Mouse (Mus musculus): ENCODE measurements around the gene Rgs9bp. TPM values are rescaled to one million over a fixed set of nuclear protein-coding genes. Genes with fewer than 3 reads are reported as not detected.

The Rgs9bp gene
- polyA plus RNA-seq, 1 experiment from 2014 or later: 0.03 TPM

DNA sequence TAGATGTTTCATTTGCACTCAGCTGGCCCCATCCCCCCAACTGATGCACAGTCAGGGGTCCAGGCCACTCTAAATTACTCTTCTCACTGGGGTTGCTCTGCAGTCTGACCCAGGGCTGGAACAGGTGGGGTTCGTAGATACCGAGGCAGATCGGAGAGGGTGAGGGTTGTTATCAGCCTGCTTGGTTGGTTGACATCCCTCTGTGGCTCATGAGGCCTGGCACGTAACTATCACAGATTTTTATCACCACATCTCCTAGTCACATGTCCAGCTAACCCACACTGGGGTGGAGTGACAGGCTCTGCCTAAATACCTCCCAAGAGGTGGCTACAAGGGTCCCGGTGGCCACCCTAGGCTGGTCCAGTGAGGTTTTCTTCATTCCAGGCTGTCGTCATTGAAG is 15.7 kb upstream of the Rgs9bp start:
- no peak for ATAC-seq (ENCODE audit: low FRiP score)
- no peaks in the 10 kb centered on the region for H3K36me3 ChIP-seq (ENCODE audit: control insufficient read depth, insufficient read depth, low read length)
- no peaks in the 10 kb centered on the region for H3K4me1 ChIP-seq (replicated peaks; ENCODE audit: control insufficient read depth, insufficient read depth, low read length)
- WGBS: 91% methylated on average over 6 of the region's 6 CpGs
- no peaks in the 10 kb centered on the region for H3K27me3 ChIP-seq (ENCODE audit: control insufficient read depth, insufficient read depth, low read length)
- H3K9me3 ChIP-seq (ENCODE audit: control insufficient read depth, low read length): no peaks in the 10 kb centered on the region
- H3K27ac ChIP-seq (ENCODE audit: low read depth, low read length): no peak overlapping the region
- no peak overlapping the region for H3K4me2 ChIP-seq (replicated peaks; ENCODE audit: low read depth, low read length)
- H3K9ac ChIP-seq (ENCODE audit: low read depth, low read length): no peak overlapping the region
- no peak overlapping the region for H3K4me3 ChIP-seq (ENCODE audit: low read depth, low read length)
- DNase-seq (ENCODE audit: low spot score): no peak

DNA sequence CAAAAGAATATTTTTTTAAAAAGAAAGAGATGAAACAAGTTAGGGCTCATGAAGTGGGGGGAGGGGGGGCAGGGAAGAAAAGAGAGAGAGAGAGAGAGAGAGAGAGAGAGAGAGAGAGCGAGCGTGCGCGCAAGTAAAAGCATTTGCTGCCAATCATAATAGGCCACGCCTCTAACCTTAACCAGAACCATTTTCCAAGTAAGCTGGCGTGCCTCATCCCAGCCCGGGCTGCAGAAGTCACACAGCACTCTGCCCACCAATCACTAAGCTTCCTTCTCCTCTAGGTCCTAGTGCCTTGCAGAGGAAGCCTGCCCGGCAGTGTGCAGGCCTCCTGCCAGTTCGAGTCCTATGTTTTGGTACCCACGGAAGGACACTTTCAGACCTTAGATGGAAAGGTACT is 14.6 kb upstream of the Rgs9bp start:
- Histone ChIP-seq H3K4me3 (ENCODE audit: low read depth, low read length) (no peak overlapping the region), H3K27me3 (ENCODE audit: control insufficient read depth, insufficient read depth, low read length) (no peaks in the 10 kb centered on the region), H3K36me3 (ENCODE audit: control insufficient read depth, insufficient read depth, low read length) (no peaks in the 10 kb centered on the region), H3K27ac (ENCODE audit: low read depth, low read length) (no peak overlapping the region), H3K4me1 (replicated peaks; ENCODE audit: control insufficient read depth, insufficient read depth, low read length) (no peaks in the 10 kb centered on the region), H3K9ac (ENCODE audit: low read depth, low read length) (no peak overlapping the region), H3K4me2 (replicated peaks; ENCODE audit: low read depth, low read length) (no peak overlapping the region), H3K9me3 (ENCODE audit: control insufficient read depth, low read length) (no peaks in the 10 kb centered on the region)
- ATAC-seq (ENCODE audit: low FRiP score) (no peak), DNase-seq (ENCODE audit: low spot score) (no peak)
- 93% methylated on average over 10 of the region's 10 CpGs for WGBS

DNA sequence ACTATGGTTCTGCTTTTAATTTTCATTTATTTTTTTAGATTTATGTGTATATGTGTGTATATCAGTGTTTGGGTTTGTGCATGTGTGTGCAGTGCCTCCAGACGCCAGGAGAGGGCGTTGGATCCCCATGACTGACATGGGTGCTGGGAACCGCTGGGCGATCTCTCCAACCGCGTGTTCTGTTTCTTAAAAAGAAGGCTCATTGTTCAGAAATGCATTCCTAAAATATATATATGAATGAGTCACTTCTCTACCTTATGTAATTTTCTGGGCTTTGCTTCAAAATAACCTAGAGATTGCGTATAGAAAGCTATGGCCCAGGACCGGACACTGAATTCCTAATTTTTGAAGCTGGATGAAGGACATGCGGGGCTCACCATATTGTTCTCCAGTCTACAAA is 14.1 kb upstream of the Rgs9bp start:
- Histone ChIP-seq H3K27ac (ENCODE audit: low read depth, low read length) (no peak overlapping the region), H3K27me3 (ENCODE audit: control insufficient read depth, insufficient read depth, low read length) (no peaks in the 10 kb centered on the region), H3K9me3 (ENCODE audit: control insufficient read depth, low read length) (no peaks in the 10 kb centered on the region), H3K4me1 (replicated peaks; ENCODE audit: control insufficient read depth, insufficient read depth, low read length) (no peaks in the 10 kb centered on the region), H3K4me2 (replicated peaks; ENCODE audit: low read depth, low read length) (no peak overlapping the region), H3K36me3 (ENCODE audit: control insufficient read depth, insufficient read depth, low read length) (no peaks in the 10 kb centered on the region), H3K4me3 (ENCODE audit: low read depth, low read length) (no peak overlapping the region), H3K9ac (ENCODE audit: low read depth, low read length) (no peak overlapping the region)
- DNase-seq (ENCODE audit: low spot score) (no peak), ATAC-seq (ENCODE audit: low FRiP score) (no peak)
- WGBS: 95% methylated on average over 9 of the region's 9 CpGs

DNA sequence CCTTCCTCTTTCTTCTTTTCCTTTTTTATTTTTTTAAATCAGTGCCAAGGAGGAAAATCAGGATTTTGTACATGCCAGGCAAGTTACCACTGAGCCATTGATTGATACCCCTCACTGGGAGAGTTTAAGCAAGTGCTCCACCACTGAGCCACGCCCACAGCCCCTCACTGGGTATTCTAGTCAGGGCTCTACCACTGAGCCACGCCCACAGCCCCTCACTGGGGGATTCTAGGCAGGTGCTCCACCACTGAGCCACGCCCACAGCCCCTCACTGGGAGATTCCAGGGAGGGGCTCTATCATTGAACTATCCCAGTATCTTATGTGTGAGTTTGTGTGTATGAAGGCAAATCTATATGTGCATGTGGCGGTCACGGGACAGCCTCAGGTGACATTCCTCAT is 8.9 kb upstream of the Rgs9bp start:
- Histone ChIP-seq H3K9ac (ENCODE audit: low read depth, low read length) (no peak overlapping the region), H3K4me3 (ENCODE audit: low read depth, low read length) (no peak overlapping the region), H3K4me1 (replicated peaks; ENCODE audit: control insufficient read depth, insufficient read depth, low read length) (no peaks in the 10 kb centered on the region), H3K4me2 (replicated peaks; ENCODE audit: low read depth, low read length) (no peak overlapping the region), H3K9me3 (ENCODE audit: control insufficient read depth, low read length) (no peaks in the 10 kb centered on the region), H3K27ac (ENCODE audit: low read depth, low read length) (no peak overlapping the region), H3K27me3 (ENCODE audit: control insufficient read depth, insufficient read depth, low read length) (no peaks in the 10 kb centered on the region), H3K36me3 (ENCODE audit: control insufficient read depth, insufficient read depth, low read length) (peaks cover 4% of the 10 kb centered on the region; the same call in 1 of the 2 replicates)
- ATAC-seq (ENCODE audit: low FRiP score) (no peak), DNase-seq (ENCODE audit: low spot score) (no peak)
- WGBS: 88% methylated on average over 5 of the region's 5 CpGs

DNA sequence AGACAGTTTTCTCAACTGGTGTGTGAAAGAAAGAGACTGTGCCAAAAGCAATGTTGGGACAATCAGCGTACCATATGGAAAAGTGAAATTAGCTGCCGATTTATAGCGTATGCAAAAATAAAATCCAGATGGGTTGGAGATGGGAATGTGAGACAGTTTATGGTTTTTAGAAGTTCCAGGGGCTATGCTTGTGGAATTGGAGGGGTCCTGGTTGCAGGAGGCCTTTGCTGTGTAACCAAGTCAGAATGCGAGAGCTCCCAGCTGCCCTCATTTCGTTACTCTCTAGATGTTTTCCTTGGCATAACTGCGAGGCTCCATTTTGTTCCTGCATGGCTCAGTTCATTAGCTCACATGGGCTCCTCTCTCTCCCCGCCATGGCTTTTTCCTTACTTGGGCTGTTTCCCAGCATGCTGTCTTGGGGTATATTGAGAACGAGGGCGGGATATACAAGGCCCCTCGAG is 5.4 kb upstream of the Rgs9bp start:
- Histone ChIP-seq H3K9ac (ENCODE audit: low read depth, low read length) (no peak overlapping the region), H3K36me3 (ENCODE audit: control insufficient read depth, insufficient read depth, low read length) (peaks cover 4% of the 10 kb centered on the region; the same call in 1 of the 2 replicates), H3K4me1 (replicated peaks; ENCODE audit: control insufficient read depth, insufficient read depth, low read length) (peaks cover 4% of the 10 kb centered on the region), H3K27ac (ENCODE audit: low read depth, low read length) (no peak overlapping the region), H3K4me2 (replicated peaks; ENCODE audit: low read depth, low read length) (no peak overlapping the region), H3K9me3 (ENCODE audit: control insufficient read depth, low read length) (no peaks in the 10 kb centered on the region), H3K27me3 (ENCODE audit: control insufficient read depth, insufficient read depth, low read length) (no peaks in the 10 kb centered on the region), H3K4me3 (ENCODE audit: low read depth, low read length) (no peak overlapping the region)
- ATAC-seq (ENCODE audit: low FRiP score) (no peak), DNase-seq (ENCODE audit: low spot score) (no peak)
- 96% methylated on average over 10 of the region's 10 CpGs for WGBS

DNA sequence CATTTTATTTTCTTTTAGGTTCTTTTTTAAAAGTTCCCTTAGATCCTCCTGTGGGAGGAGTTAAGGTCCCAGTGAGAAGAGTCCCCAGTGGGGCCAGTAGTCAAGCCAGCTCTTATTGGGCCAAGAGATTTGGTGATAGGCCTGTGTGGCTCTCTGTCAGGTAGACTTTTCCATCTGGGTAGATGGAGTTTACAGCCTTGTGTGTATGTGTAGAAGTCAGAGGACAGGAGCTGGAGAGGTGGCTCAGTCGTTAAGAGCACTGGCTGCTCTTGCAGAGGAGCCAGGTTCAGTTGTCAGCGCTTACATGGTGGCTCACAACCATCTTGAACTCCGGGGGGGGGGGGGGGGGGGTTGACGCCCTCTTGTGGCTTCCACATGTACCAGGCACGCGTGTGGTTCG is 4.1 kb upstream of the Rgs9bp start:
- Histone ChIP-seq H3K9ac (ENCODE audit: low read depth, low read length) (no peak overlapping the region), H3K4me3 (ENCODE audit: low read depth, low read length) (no peak overlapping the region), H3K36me3 (ENCODE audit: control insufficient read depth, insufficient read depth, low read length) (peaks cover 4% of the 10 kb centered on the region; the same call in 1 of the 2 replicates), H3K4me1 (replicated peaks; ENCODE audit: control insufficient read depth, insufficient read depth, low read length) (peaks cover 4% of the 10 kb centered on the region), H3K9me3 (ENCODE audit: control insufficient read depth, low read length) (no peaks in the 10 kb centered on the region), H3K27ac (ENCODE audit: low read depth, low read length) (no peak overlapping the region), H3K4me2 (replicated peaks; ENCODE audit: low read depth, low read length) (no peak overlapping the region), H3K27me3 (ENCODE audit: control insufficient read depth, insufficient read depth, low read length) (peaks cover 8% of the 10 kb centered on the region)
- 93% methylated on average over 6 of the region's 7 CpGs for WGBS
- ATAC-seq (ENCODE audit: low FRiP score): no peak
- DNase-seq (ENCODE audit: low spot score): no peak

DNA sequence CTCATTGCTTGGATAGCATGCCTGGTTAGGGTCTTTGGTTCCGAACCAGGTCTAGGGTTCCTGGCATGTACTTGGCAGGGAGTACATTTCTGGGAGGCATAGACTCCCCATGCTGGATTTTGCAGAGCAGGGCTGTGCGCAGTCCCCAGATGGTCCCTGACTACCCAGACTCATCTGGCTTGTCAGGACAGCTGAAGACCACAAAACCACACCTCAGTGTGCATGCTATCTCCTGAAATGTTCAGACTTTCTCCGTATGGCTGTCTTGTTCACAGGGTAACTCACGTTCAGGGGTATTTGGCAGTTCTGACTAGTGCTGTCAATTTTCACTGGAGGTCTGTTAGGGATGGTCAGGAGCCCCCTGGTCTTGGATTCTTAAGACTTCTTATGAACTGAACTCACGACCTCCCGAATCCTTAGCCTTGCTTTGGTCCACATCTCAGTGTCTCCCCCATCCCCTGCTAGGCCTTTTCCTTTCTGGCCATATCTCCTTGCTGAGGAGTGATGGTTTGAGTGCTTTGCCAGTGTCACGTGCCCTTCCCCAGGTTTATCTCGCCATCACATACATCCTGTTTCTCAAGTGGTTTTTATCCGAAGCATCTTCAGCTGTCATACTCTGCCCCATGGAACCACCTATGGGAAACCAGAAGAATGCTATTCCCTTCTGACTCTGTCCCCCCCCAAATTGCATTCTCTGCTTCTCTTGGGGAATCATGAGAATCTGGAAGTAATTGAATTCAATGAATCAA is 3.5 kb upstream of the Rgs9bp start:
- ATAC-seq (ENCODE audit: low FRiP score): no peak
- no peaks in the 10 kb centered on the region for H3K9me3 ChIP-seq (ENCODE audit: control insufficient read depth, low read length)
- H3K27ac ChIP-seq (ENCODE audit: low read depth, low read length): no peak overlapping the region
- H3K27me3 ChIP-seq (ENCODE audit: control insufficient read depth, insufficient read depth, low read length): peaks cover 14% of the 10 kb centered on the region
- WGBS: 90% methylated on average over 9 of the region's 9 CpGs
- peaks cover 4% of the 10 kb centered on the region; the same call in 1 of the 2 replicates for H3K36me3 ChIP-seq (ENCODE audit: control insufficient read depth, insufficient read depth, low read length)
- H3K4me2 ChIP-seq (replicated peaks; ENCODE audit: low read depth, low read length): no peak overlapping the region
- DNase-seq (ENCODE audit: low spot score): no peak
- no peak overlapping the region for H3K4me3 ChIP-seq (ENCODE audit: low read depth, low read length)
- H3K4me1 ChIP-seq (replicated peaks; ENCODE audit: control insufficient read depth, insufficient read depth, low read length): peaks cover 4% of the 10 kb centered on the region
- no peak overlapping the region for H3K9ac ChIP-seq (ENCODE audit: low read depth, low read length)

DNA sequence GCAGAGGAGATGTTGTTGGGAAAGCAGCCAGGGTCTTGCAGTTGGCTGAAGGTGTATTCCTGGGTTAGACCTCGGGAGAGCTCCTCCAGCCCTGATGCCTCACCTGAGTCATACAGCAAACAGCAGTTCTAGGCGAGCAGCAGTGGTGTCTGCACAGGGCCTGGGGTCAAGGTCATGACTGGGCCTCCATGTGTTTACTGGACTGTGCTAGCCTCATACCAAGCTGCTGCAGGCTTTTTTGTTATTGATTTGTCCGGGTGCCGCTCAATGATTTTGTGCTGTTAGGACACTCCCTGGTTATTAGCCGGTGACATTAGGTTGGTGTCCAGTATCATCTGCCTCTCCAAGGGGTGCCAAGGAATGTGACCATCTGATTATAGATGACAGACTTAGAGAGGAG is 2.3 kb upstream of the Rgs9bp start:
- H3K4me2 ChIP-seq (replicated peaks; ENCODE audit: low read depth, low read length): no peak overlapping the region
- DNase-seq (ENCODE audit: low spot score): no peak
- H3K27ac ChIP-seq (ENCODE audit: low read depth, low read length): no peak overlapping the region
- H3K9me3 ChIP-seq (ENCODE audit: control insufficient read depth, low read length): no peaks in the 10 kb centered on the region
- no peak overlapping the region for H3K4me3 ChIP-seq (ENCODE audit: low read depth, low read length)
- no peak overlapping the region for H3K9ac ChIP-seq (ENCODE audit: low read depth, low read length)
- peaks cover 26% of the 10 kb centered on the region for H3K27me3 ChIP-seq (ENCODE audit: control insufficient read depth, insufficient read depth, low read length)
- H3K4me1 ChIP-seq (replicated peaks; ENCODE audit: control insufficient read depth, insufficient read depth, low read length): peaks cover 4% of the 10 kb centered on the region
- H3K36me3 ChIP-seq (ENCODE audit: control insufficient read depth, insufficient read depth, low read length): no peaks in the 10 kb centered on the region
- no peak for ATAC-seq (ENCODE audit: low FRiP score)
- WGBS: 80% methylated on average over 5 of the region's 5 CpGs

DNA sequence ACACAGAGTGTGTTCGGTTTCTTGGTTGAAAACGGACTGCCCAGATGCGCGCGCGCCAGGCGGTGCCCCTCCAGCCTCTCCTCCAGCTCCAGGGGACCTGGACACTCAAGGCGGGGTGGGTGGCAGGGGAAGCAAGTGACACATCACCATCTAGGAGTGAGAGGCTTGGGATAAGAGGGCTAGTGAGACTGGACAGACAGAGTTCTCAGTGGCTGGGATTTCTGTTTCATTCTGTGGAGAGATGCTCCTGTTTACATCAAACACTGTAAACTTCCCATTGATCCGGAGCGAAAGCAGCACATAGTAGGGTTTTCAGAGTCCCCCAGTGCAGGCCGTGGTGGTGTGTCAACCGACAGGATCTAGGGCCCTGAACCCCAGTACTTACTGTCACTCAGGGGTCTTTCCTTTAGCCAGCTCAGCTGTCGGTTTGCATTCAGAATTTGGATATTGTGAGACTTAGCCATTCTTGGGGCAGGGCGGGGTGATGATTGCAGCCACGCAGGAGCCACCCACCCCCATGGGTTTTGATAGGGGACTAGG is 1.6 kb upstream of the Rgs9bp start:
- DNase-seq (ENCODE audit: low spot score) (no peak), ATAC-seq (ENCODE audit: low FRiP score) (no peak)
- 24% methylated on average over 15 of the region's 15 CpGs for WGBS
- H3K9me3 ChIP-seq (ENCODE audit: control insufficient read depth, low read length): no peaks in the 10 kb centered on the region
- H3K36me3 ChIP-seq (ENCODE audit: control insufficient read depth, insufficient read depth, low read length): no peaks in the 10 kb centered on the region
- peak overlapping the region; percentile 99 for H3K4me2 ChIP-seq (replicated peaks; ENCODE audit: low read depth, low read length)
- peak overlapping the region; percentile 68 for H3K9ac ChIP-seq (ENCODE audit: low read depth, low read length)
- H3K27ac ChIP-seq (ENCODE audit: low read depth, low read length): no peak overlapping the region
- peaks cover 4% of the 10 kb centered on the region for H3K4me1 ChIP-seq (replicated peaks; ENCODE audit: control insufficient read depth, insufficient read depth, low read length)
- peak overlapping the region; percentile 68 for H3K4me3 ChIP-seq (ENCODE audit: low read depth, low read length)
- H3K27me3 ChIP-seq (ENCODE audit: control insufficient read depth, insufficient read depth, low read length): peaks cover 28% of the 10 kb centered on the region

Measured in hindbrain, embryonic 11.5 days (tissue).